Mouse (Mus musculus) myocyte (in vitro differentiated cells): ENCODE measurements at regions not wholly inside any gene's neighbourhood (a gene's known extent, or its start where the extent isn't known, plus 50 kb on each side); places are given as distances from the start of the nearest gene placed in this dataset.

Experiments used
- MAX ChIP-seq: IDR thresholded peaks from one replicate; pipeline ENCODE4 v1.6.1; 2011; ENCODE audit warnings: low read depth, mild to moderate bottlenecking, control low read depth
- POLR2AphosphoS2 ChIP-seq: IDR thresholded peaks from one replicate; pipeline ENCODE4 v1.6.1; 2011; ENCODE audit warnings: low read depth, control low read depth; ENCODE audit not compliant: insufficient read length

- no peak for TF ChIP-seq MAX
- TF ChIP-seq POLR2AphosphoS2, result no peak
Measured at GRCm38 (mm10) chr1:137760797-137761196, 414.7 kb downstream of the Ptprc start.
